Mouse (Mus musculus) hindbrain, postnatal 0 days (tissue): ENCODE measurements around the gene Scn11a. TPM values are rescaled to one million over a fixed set of nuclear protein-coding genes. Genes with fewer than 3 reads are reported as not detected.

Experiments
- ATAC-seq: fragments of 200-750 bp; cut with Nextera tagmentation; 2 replicates; pipeline ENCODE4 v1.8.0; 2017; ENCODE audit warnings: mild to moderate bottlenecking, moderate TSS enrichment, moderate library complexity
- DNase-seq: peaks from one replicate; pipeline ENCODE4 v3.0.0-alpha.2; 2015; ENCODE audit warnings: low spot score
- H3K27ac ChIP-seq: fragments of 300-500 bp; sonication (generic); 2 replicates; pipeline ENCODE4 v1.5.1; 2014; ENCODE audit warnings: mild to moderate bottlenecking
- H3K27me3 ChIP-seq: fragments of 300-500 bp; sonication (generic); 2 replicates; pipeline ENCODE4 v1.6.1; 2014; ENCODE audit warnings: low read length, mixed read lengths; ENCODE audit not compliant: insufficient read depth
- H3K36me3 ChIP-seq: fragments of 300-500 bp; sonication (generic); 2 replicates; pipeline ENCODE4 v1.6.1; 2014; ENCODE audit warnings: low read length, mixed read lengths; ENCODE audit not compliant: insufficient read depth
- H3K4me1 ChIP-seq: fragments of 300-500 bp; sonication (generic); 2 replicates; pipeline ENCODE4 v1.6.1; 2014; ENCODE audit warnings: antibody characterized with exemption, low read length, mixed read lengths; ENCODE audit not compliant: insufficient read depth
- H3K4me2 ChIP-seq: fragments of 300-500 bp; sonication (generic); 2 replicates; pipeline ENCODE4 v1.6.1; 2014; ENCODE audit warnings: low read depth, mild to moderate bottlenecking, low read length, moderate library complexity, mixed read lengths
- H3K4me3 ChIP-seq: fragments of 300-500 bp; sonication (generic); 2 replicates; pipeline ENCODE4 v1.5.1; 2014; ENCODE audit warnings: low read length
- H3K9ac ChIP-seq: fragments of 300-500 bp; sonication (generic); replicated peaks from 2 replicates; pipeline ENCODE4 v1.6.1; 2014; ENCODE audit warnings: mild to moderate bottlenecking, low read length, moderate library complexity, mixed read lengths
- H3K9me3 ChIP-seq: fragments of 300-500 bp; sonication (generic); 2 replicates; pipeline ENCODE4 v1.6.1; 2016; ENCODE audit warnings: low read length, mixed read lengths
- CTCF ChIP-seq: IDR thresholded peaks from 2 replicates; pipeline ENCODE4 v1.5.1; 2016; ENCODE audit warnings: antibody characterized with exemption, control low read depth, low read depth
- WGBS: fragments of 180-500 bp; shearing (Covaris S2); extraction: QIAGEN DNeasy Blood & Tissue Kit; methylation state at CpG from one replicate; pipeline ENCODE4 v1.1.7; 2014; 5-methylcytosine and 5-hydroxymethylcytosine counted together
- polyA plus RNA-seq: library from polyadenylated mRNA; unstranded; fragments of >200 nt; fragmentation: Nextera tagmentation; extraction: Ambion mirVana; gene quantifications from 2 replicates; pipeline ENCODE4 v1.2.1, GENCODE M21; 2015
- total RNA-seq: library from RNA; depleted of rRNA; stranded (reverse); fragments of >200 nt; gene quantifications from 2 replicates; pipeline ENCODE4 v1.2.3, GENCODE M21; 2014

Gene Scn11a
- total and polyA plus RNA-seq, 2 experiments from 2014 or later: 0.23 to 0.52 TPM

GRCm38 (mm10) chr9:119847187-119847586 is 21.9 kb upstream of the Scn11a start:
- no peaks in the 10 kb centered on the region; the same call in 1 of the 2 replicates for H3K4me1 ChIP-seq
- no peak overlapping the region for H3K27ac ChIP-seq
- H3K27me3 ChIP-seq: no peaks in the 10 kb centered on the region
- WGBS: 69% methylated on average over 6 of the region's 6 CpGs
- H3K9me3 ChIP-seq: no peaks in the 10 kb centered on the region
- no peak overlapping the region for H3K4me3 ChIP-seq
- ATAC-seq: no peak
- peak; percentile 19 for DNase-seq
- H3K4me2 ChIP-seq: no peak overlapping the region
- TF ChIP-seq CTCF: no peak
- no peak overlapping the region for H3K9ac ChIP-seq
- no peaks in the 10 kb centered on the region for H3K36me3 ChIP-seq

- H3K9ac ChIP-seq: no peak overlapping the region
- no peak for TF ChIP-seq CTCF
- ATAC-seq: no peak
- 54% methylated on average over 5 of the region's 5 CpGs for WGBS
- H3K27me3 ChIP-seq: no peaks in the 10 kb centered on the region
- no peak overlapping the region for H3K4me2 ChIP-seq
- no peaks in the 10 kb centered on the region; the same call in 1 of the 2 replicates for H3K4me1 ChIP-seq
- H3K27ac ChIP-seq: no peak overlapping the region
- no peak overlapping the region for H3K4me3 ChIP-seq
- no peaks in the 10 kb centered on the region for H3K36me3 ChIP-seq
- DNase-seq: no peak
- H3K9me3 ChIP-seq: no peaks in the 10 kb centered on the region
Observed at GRCm38 (mm10) chr9:119844724-119845123, 19.5 kb upstream of the Scn11a start.

- 87% methylated on average over 4 of the region's 4 CpGs for WGBS
- no peaks in the 10 kb centered on the region for H3K9me3 ChIP-seq
- H3K4me1 ChIP-seq: no peaks in the 10 kb centered on the region; the same call in 1 of the 2 replicates
- no peak for TF ChIP-seq CTCF
- no peak overlapping the region for H3K9ac ChIP-seq
- H3K27me3 ChIP-seq: no peaks in the 10 kb centered on the region
- H3K4me2 ChIP-seq: no peak overlapping the region
- ATAC-seq (no peak), DNase-seq (no peak)
- no peaks in the 10 kb centered on the region for H3K36me3 ChIP-seq
- H3K4me3 ChIP-seq: no peak overlapping the region
- no peak overlapping the region for H3K27ac ChIP-seq
Observed at GRCm38 (mm10) chr9:119843549-119843948, 18.3 kb upstream of the Scn11a start.

GRCm38 (mm10) chr9:119842541-119843169 is 17.4 kb upstream of the Scn11a start:
- 10% methylated on average over 4 of the region's 4 CpGs for WGBS
- peak; percentile 38 for DNase-seq
- H3K4me2 ChIP-seq: no peak overlapping the region
- H3K4me3 ChIP-seq: no peak overlapping the region
- H3K9me3 ChIP-seq: 0 out of 2 replicates have a peak, but pooled peaks cover 2% of the 10 kb centered on the region
- H3K27ac ChIP-seq: no peak overlapping the region
- ATAC-seq: no peak
- H3K36me3 ChIP-seq: no peaks in the 10 kb centered on the region
- no peaks in the 10 kb centered on the region for H3K27me3 ChIP-seq
- TF ChIP-seq CTCF: peak; percentile 29; the same call in 1 of the 2 replicates
- no peak overlapping the region for H3K9ac ChIP-seq
- no peaks in the 10 kb centered on the region for H3K4me1 ChIP-seq

- Histone ChIP-seq H3K27ac (no peak overlapping the region), H3K4me2 (no peak overlapping the region), H3K4me1 (no peaks in the 10 kb centered on the region), H3K27me3 (no peaks in the 10 kb centered on the region), H3K36me3 (no peaks in the 10 kb centered on the region), H3K9me3 (0 out of 2 replicates have a peak, but pooled peaks cover 2% of the 10 kb centered on the region), H3K9ac (no peak overlapping the region), H3K4me3 (no peak overlapping the region)
- no peak for ATAC-seq
- no peak for TF ChIP-seq CTCF
- WGBS: 22% methylated on average over 6 of the region's 6 CpGs
- no peak for DNase-seq
Observed at GRCm38 (mm10) chr9:119842091-119842490, 16.8 kb upstream of the Scn11a start.

- Histone ChIP-seq H3K9me3 (0 out of 2 replicates have a peak, but pooled peaks cover 2% of the 10 kb centered on the region), H3K27ac (no peak overlapping the region), H3K36me3 (no peaks in the 10 kb centered on the region), H3K9ac (no peak overlapping the region), H3K4me2 (no peak overlapping the region), H3K4me3 (no peak overlapping the region), H3K27me3 (no peaks in the 10 kb centered on the region), H3K4me1 (no peaks in the 10 kb centered on the region)
- TF ChIP-seq CTCF: no peak
- 81% methylated on average over 6 of the region's 6 CpGs for WGBS
- DNase-seq: no peak
- no peak for ATAC-seq
Observed at GRCm38 (mm10) chr9:119841159-119841558, 15.9 kb upstream of the Scn11a start.

- no peaks in the 10 kb centered on the region for H3K36me3 ChIP-seq
- H3K27ac ChIP-seq: no peak overlapping the region
- H3K4me1 ChIP-seq: no peaks in the 10 kb centered on the region
- H3K4me3 ChIP-seq: no peak overlapping the region
- 0 out of 2 replicates have a peak, but pooled peaks cover 2% of the 10 kb centered on the region for H3K9me3 ChIP-seq
- ATAC-seq (no peak), DNase-seq (no peak)
- WGBS: 29% methylated on average over 9 of the region's 9 CpGs
- no peak for TF ChIP-seq CTCF
- H3K27me3 ChIP-seq: no peaks in the 10 kb centered on the region
- no peak overlapping the region for H3K4me2 ChIP-seq
- H3K9ac ChIP-seq: no peak overlapping the region
Observed at GRCm38 (mm10) chr9:119835581-119836125, 10.4 kb upstream of the Scn11a start.
